Mouse (Mus musculus) liver, embryonic 14.5 days (tissue): ENCODE measurements around the gene Tnip1. TPM values are rescaled to one million over a fixed set of nuclear protein-coding genes. Genes with fewer than 3 reads are reported as not detected.

Experiments
- ATAC-seq: fragments of 200-750 bp; cut with Nextera tagmentation; 2 replicates; pipeline ENCODE4 v1.8.0; 2017; ENCODE audit warnings: moderate number of reproducible peaks, mild to moderate bottlenecking, moderate library complexity; ENCODE audit not compliant: insufficient read depth
- DNase-seq, 3 experiments: peaks; one replicate each; pipeline ENCODE4 v3.0.0-alpha.2; 2012 to 2013; ENCODE audit warnings: low read depth in 3 of 3, low spot score in 3 of 3
- H3K27ac ChIP-seq: fragments of 300-500 bp; sonication (generic); 2 replicates; pipeline ENCODE4 v1.5.1; 2014; ENCODE audit warnings: moderate library complexity, mild to moderate bottlenecking, control low read depth, inconsistent platforms
- H3K27me3 ChIP-seq: fragments of 300-500 bp; sonication (generic); 2 replicates; pipeline ENCODE4 v1.6.1; 2014; ENCODE audit warnings: mild to moderate bottlenecking, low read length, moderate library complexity; ENCODE audit not compliant: control insufficient read depth, insufficient read depth
- H3K36me3 ChIP-seq: fragments of 300-500 bp; sonication (generic); replicated peaks from 2 replicates; pipeline ENCODE4 v1.6.1; 2014; ENCODE audit warnings: low read depth; ENCODE audit not compliant: control insufficient read depth, insufficient read depth
- H3K4me1 ChIP-seq, 2 experiments: fragments of 200-500 bp in 1 of 2; fragments of 300-500 bp in 1 of 2; sonication (generic) in 1 of 2; replicated peaks; 2 replicates each; pipeline ENCODE4 v1.6.1; 2012 to 2014; ENCODE audit warnings: antibody characterized with exemption in 1 of 2, inconsistent platforms in 1 of 2, low read length in 1 of 2; ENCODE audit not compliant: control insufficient read depth in 2 of 2, insufficient read depth in 2 of 2
- H3K4me2 ChIP-seq: fragments of 300-500 bp; sonication (generic); 2 replicates; pipeline ENCODE4 v1.6.1; 2014; ENCODE audit warnings: low read depth, mild to moderate bottlenecking, control low read depth, moderate library complexity
- H3K4me3 ChIP-seq, 2 experiments: fragments of 200-500 bp in 1 of 2; fragments of 300-500 bp in 1 of 2; sonication (generic) in 1 of 2; 2 replicates each; pipeline ENCODE4 v1.5.1; 2012 to 2014; ENCODE audit warnings: low read depth in 2 of 2, low read length in 2 of 2, mild to moderate bottlenecking in 2 of 2, control low read depth in 1 of 2, inconsistent platforms in 1 of 2, moderate library complexity in 1 of 2; ENCODE audit not compliant: insufficient read depth in 1 of 2
- H3K9ac ChIP-seq: fragments of 300-500 bp; sonication (generic); replicated peaks from 2 replicates; pipeline ENCODE4 v1.6.1; 2014; ENCODE audit warnings: mild to moderate bottlenecking, control low read depth, moderate library complexity
- H3K9me3 ChIP-seq: fragments of 300-500 bp; sonication (generic); 2 replicates; pipeline ENCODE4 v1.6.1; 2016; ENCODE audit warnings: low read length, mixed read lengths; ENCODE audit not compliant: control insufficient read depth
- CTCF ChIP-seq: IDR thresholded peaks from 2 replicates; pipeline ENCODE4 v1.5.1; 2016; ENCODE audit warnings: antibody characterized with exemption, low read depth, control low read depth
- EP300 ChIP-seq: IDR thresholded peaks from 2 replicates; pipeline ENCODE4 v1.6.1; 2016; ENCODE audit warnings: antibody characterized with exemption, low read depth
- WGBS: fragments of 180-500 bp; shearing (Covaris S2); extraction: QIAGEN DNeasy Blood & Tissue Kit; methylation state at CpG from one replicate; pipeline ENCODE4 v1.1.7; 2014; ENCODE audit not compliant: insufficient replicate concordance; 5-methylcytosine and 5-hydroxymethylcytosine counted together
- polyA plus RNA-seq, 2 experiments: library from polyadenylated mRNA; depleted of rRNA in 1 of 2; stranded (reverse) in 1 of 2; unstranded in 1 of 2; fragments of >200 nt; fragmentation: Nextera tagmentation in 1 of 2; extraction: Ambion mirVana in 1 of 2; gene quantifications; 2 replicates each; pipeline versions ENCODE4 v1.2.1 to v1.2.3; 2012 to 2014

Tnip1 gene
- polyA plus RNA-seq, 2 experiments, result 3.6 to 5.2 TPM

DNA sequence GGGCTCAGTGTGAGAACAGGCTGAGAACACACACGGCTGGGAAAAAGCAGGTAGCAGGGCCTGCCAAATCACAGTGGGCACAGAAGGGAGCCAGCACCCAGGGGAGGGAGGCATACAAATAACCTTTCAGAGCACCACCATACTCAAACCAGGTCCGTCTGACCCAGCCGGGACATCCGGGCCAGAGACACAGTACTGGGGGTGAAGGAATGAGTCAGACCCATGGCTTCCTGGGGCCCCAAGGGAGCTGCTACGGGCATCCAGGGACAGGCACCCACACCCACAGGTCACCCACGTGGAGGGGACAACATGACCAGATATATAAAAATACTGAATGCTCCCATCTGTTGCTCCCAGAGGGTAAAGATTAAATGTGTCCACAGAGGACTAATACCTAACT lies 10.1 kb downstream of the Tnip1 start:
- Histone ChIP-seq H3K27ac (no peak overlapping the region), H3K27me3 (no peaks in the 10 kb centered on the region), H3K36me3 (no peaks in the 10 kb centered on the region), H3K9ac (no peak overlapping the region), H3K4me3 (no peak overlapping the region), H3K4me1 (peaks cover 0 to 5% of the 10 kb centered on the region in 2 experiments; a peak in 3 of 4 replicates), H3K9me3 (no peaks in the 10 kb centered on the region), H3K4me2 (no peak overlapping the region)
- WGBS, result 47% methylated on average over 6 of the region's 6 CpGs
- no peak for TF ChIP-seq EP300
- TF ChIP-seq CTCF, result no peak
- no peak for DNase-seq
- no peak for ATAC-seq

GRCm38 (mm10) chr11:54950684-54951083 lies 12.0 kb downstream of the Tnip1 start:
- H3K4me3 ChIP-seq, result no peak overlapping the region
- 62% methylated on average over 6 of the region's 6 CpGs for WGBS
- H3K36me3 ChIP-seq, result no peaks in the 10 kb centered on the region
- no peak overlapping the region for H3K27ac ChIP-seq
- TF ChIP-seq EP300 (no peak), CTCF (no peak)
- DNase-seq (no peak), ATAC-seq (no peak)
- no peaks in the 10 kb centered on the region for H3K4me1 ChIP-seq
- H3K9ac ChIP-seq, result no peak overlapping the region
- no peak overlapping the region for H3K4me2 ChIP-seq
- no peaks in the 10 kb centered on the region for H3K9me3 ChIP-seq
- no peaks in the 10 kb centered on the region for H3K27me3 ChIP-seq

DNA sequence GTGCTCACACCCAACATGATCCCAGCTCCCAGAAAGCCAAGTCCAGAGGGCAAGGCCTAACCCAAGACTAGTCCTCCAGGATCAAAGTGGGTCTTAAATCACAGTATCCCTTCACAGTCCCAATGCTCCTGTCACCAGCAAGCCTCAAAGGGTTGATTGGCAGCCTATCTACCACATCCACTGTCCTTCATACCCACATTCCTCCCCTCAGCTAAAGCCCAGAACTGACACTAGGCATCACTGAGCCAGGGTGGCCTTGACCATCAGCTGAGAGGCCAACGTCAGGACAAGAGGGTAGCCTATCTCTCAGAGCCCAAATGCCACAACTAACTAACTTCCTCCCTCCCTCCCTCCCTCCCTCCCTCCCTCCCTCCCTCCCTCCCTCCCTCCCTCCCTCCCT lies 13.0 kb downstream of the Tnip1 start:
- DNase-seq (no peak), ATAC-seq (no peak)
- H3K4me3 ChIP-seq, result no peak overlapping the region
- no peaks in the 10 kb centered on the region for H3K27me3 ChIP-seq
- H3K4me2 ChIP-seq, result no peak overlapping the region
- H3K36me3 ChIP-seq, result no peaks in the 10 kb centered on the region
- TF ChIP-seq CTCF (no peak), EP300 (no peak)
- 7% methylated on average over 1 of the region's 1 CpGs for WGBS
- H3K9ac ChIP-seq, result no peak overlapping the region
- H3K9me3 ChIP-seq, result no peaks in the 10 kb centered on the region
- no peaks in the 10 kb centered on the region for H3K4me1 ChIP-seq
- H3K27ac ChIP-seq, result no peak overlapping the region

GRCm38 (mm10) chr11:54944702-54945101 lies 18.0 kb downstream of the Tnip1 start:
- Histone ChIP-seq H3K9me3 (no peaks in the 10 kb centered on the region), H3K4me3 (no peak overlapping the region), H3K36me3 (no peaks in the 10 kb centered on the region), H3K27me3 (no peaks in the 10 kb centered on the region), H3K9ac (no peak overlapping the region), H3K27ac (no peak overlapping the region), H3K4me2 (no peak overlapping the region), H3K4me1 (no peaks in the 10 kb centered on the region)
- DNase-seq (no peak), ATAC-seq (no peak)
- TF ChIP-seq CTCF (no peak), EP300 (no peak)
- WGBS, result 75% methylated on average over 3 of the region's 3 CpGs

DNA sequence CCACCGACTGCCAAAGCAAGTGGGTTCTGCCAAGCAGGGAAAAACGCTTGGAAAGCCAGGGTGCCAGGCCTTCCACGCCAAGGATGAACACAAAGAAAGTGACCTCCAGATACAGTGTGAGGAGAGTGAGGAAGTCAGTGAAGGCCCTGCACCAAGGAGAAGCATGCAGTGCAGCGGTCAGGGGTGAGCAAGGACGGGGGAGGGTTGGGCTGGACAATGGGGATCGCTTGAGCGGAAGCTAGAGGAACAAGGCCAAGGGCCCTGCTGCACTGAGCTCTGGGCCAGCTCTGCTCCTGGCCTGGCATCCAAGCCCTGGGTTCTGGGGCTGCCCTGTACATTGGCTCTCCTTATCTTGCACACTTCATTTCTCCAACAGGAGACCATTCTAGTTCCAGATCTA lies 22.7 kb downstream of the Tnip1 start:
- no peak for TF ChIP-seq CTCF
- no peak for TF ChIP-seq EP300
- Histone ChIP-seq H3K9me3 (no peaks in the 10 kb centered on the region), H3K36me3 (no peaks in the 10 kb centered on the region; the same call in 1 of the 2 replicates), H3K9ac (no peak overlapping the region), H3K27me3 (no peaks in the 10 kb centered on the region), H3K4me1 (no peaks in the 10 kb centered on the region; a peak in 1 of 4 replicates), H3K4me2 (no peak overlapping the region), H3K27ac (no peak overlapping the region), H3K4me3 (no peak overlapping the region)
- 65% methylated on average over 7 of the region's 7 CpGs for WGBS
- no peak for DNase-seq
- ATAC-seq, result no peak

DNA sequence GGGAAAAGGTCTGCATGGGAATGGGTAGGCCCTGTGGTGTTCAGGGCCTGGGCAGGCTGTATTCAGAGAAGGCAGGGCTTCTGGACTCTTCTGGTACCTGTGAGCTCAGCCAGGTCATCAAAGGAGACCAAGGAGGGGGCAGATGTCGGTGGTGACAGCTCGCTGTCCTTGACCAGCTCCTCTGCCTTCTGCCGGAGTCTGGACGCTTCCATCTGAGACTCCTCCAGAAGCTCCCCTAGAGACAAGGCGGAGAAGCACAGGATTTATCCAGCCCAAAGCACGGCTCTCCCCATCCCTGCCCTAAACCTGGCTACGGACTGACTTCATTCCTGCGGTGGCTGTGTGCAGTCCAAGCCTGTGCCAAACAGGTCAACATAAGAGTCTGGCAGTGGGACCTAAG lies 23.2 kb downstream of the Tnip1 start:
- 80% methylated on average over 8 of the region's 8 CpGs for WGBS
- DNase-seq, result no peak
- H3K36me3 ChIP-seq, result no peaks in the 10 kb centered on the region; the same call in 1 of the 2 replicates
- no peak overlapping the region for H3K4me2 ChIP-seq
- ATAC-seq, result no peak
- TF ChIP-seq EP300 (no peak), CTCF (no peak)
- H3K9ac ChIP-seq, result no peak overlapping the region
- no peak overlapping the region for H3K27ac ChIP-seq
- H3K27me3 ChIP-seq, result no peaks in the 10 kb centered on the region
- no peak overlapping the region for H3K4me3 ChIP-seq
- no peaks in the 10 kb centered on the region; a peak in 1 of 4 replicates for H3K4me1 ChIP-seq
- H3K9me3 ChIP-seq, result no peaks in the 10 kb centered on the region
